Mouse (Mus musculus) monocyte, adult 2 months (primary cell): ENCODE measurements around the gene Pramef6.
"Not testable (repeated sequence)": the region's sequence is repeated elsewhere in the genome, so short reads cannot be mapped to it uniquely, and the experiment has no call there.

Experiments
- DNase-seq, 2 experiments: peaks; one replicate each; pipeline ENCODE4 v3.0.0; 2022; ENCODE audit warnings: low spot score in 2 of 2, low read depth in 1 of 2

The Pramef6 gene

GRCm38 (mm10) chr4:143900280-143900679 is at the start of gene Pramef6:
Gene Pramef6 (minus strand): TSS chr4:143900380.
- not testable (repeated sequence) for DNase-seq

GRCm38 (mm10) chr4:143894406-143894805 is 5.8 kb downstream of the Pramef6 start:
- not testable (repeated sequence) for DNase-seq

- not testable (repeated sequence) for DNase-seq
Measured at GRCm38 (mm10) chr4:143882371-143882770, 17.8 kb downstream of the Pramef6 start.

GRCm38 (mm10) chr4:143846197-143846596 is 54.0 kb downstream of the Pramef6 start, which contains the start of gene Gm13103:
Gene Gm13103 (plus strand): TSS chr4:143846497.
- DNase-seq = not testable (repeated sequence)
